Mouse (Mus musculus) C2C12 (cell line): ENCODE measurements at regions not wholly inside any gene's neighbourhood (a gene's known extent, or its start where the extent isn't known, plus 50 kb on each side); places are given as distances from the start of the nearest gene placed in this dataset.
A peak's percentile ranks its signal among the peaks of the same experiment; 100 is the strongest.

Experiments
- H3K27me3 ChIP-seq: one replicate; pipeline ENCODE4 v1.6.1; 2011; ENCODE audit not compliant: control insufficient read depth, insufficient read depth, insufficient read length
- H3K36me3 ChIP-seq: one replicate; pipeline ENCODE4 v1.6.1; 2011; ENCODE audit not compliant: control insufficient read depth, insufficient read depth
- H3K4me3 ChIP-seq: one replicate; pipeline ENCODE4 v1.5.1; 2011; ENCODE audit warnings: mild to moderate bottlenecking, control low read depth; ENCODE audit not compliant: poor library complexity, insufficient read depth, severe bottlenecking
- H3K79me2 ChIP-seq: one replicate; pipeline ENCODE4 v1.6.1; 2011; ENCODE audit not compliant: control insufficient read depth, insufficient read depth
- H3K79me3 ChIP-seq: one replicate; pipeline ENCODE4 v1.6.1; 2011; ENCODE audit warnings: low read depth, control low read depth
- H3ac ChIP-seq: one replicate; pipeline ENCODE3; 2011; ENCODE audit warnings: low read depth; ENCODE audit not compliant: control insufficient read depth, insufficient read length
- CEBPB ChIP-seq: IDR thresholded peaks from one replicate; pipeline ENCODE4 v1.6.1; 2011; ENCODE audit warnings: low read depth, mild to moderate bottlenecking, control low read depth, moderate library complexity
- CTCF ChIP-seq: IDR thresholded peaks from one replicate; pipeline ENCODE4 v1.5.1; 2011; ENCODE audit not compliant: control insufficient read depth, insufficient read depth, insufficient read length
- FOSL1 ChIP-seq: IDR thresholded peaks from one replicate; pipeline ENCODE4 v1.8.0; 2011; ENCODE audit warnings: mild to moderate bottlenecking, low read length; ENCODE audit not compliant: poor library complexity, insufficient read depth, severe bottlenecking
- MAX ChIP-seq: IDR thresholded peaks from one replicate; pipeline ENCODE4 v1.6.1; 2011; ENCODE audit warnings: mild to moderate bottlenecking, control low read depth
- MYOD1 ChIP-seq: IDR thresholded peaks from one replicate; pipeline ENCODE4 v1.6.1; 2011; ENCODE audit warnings: low read depth; ENCODE audit not compliant: control insufficient read depth, insufficient read length
- MYOG ChIP-seq: IDR thresholded peaks from one replicate; pipeline ENCODE4 v1.6.1; 2011; ENCODE audit not compliant: control insufficient read depth, insufficient read length; ENCODE audit errors: extremely low read depth
- USF1 ChIP-seq: IDR thresholded peaks from one replicate; pipeline ENCODE4 v1.6.1; 2011; ENCODE audit warnings: low read depth, mild to moderate bottlenecking, control low read depth, moderate library complexity

DNA sequence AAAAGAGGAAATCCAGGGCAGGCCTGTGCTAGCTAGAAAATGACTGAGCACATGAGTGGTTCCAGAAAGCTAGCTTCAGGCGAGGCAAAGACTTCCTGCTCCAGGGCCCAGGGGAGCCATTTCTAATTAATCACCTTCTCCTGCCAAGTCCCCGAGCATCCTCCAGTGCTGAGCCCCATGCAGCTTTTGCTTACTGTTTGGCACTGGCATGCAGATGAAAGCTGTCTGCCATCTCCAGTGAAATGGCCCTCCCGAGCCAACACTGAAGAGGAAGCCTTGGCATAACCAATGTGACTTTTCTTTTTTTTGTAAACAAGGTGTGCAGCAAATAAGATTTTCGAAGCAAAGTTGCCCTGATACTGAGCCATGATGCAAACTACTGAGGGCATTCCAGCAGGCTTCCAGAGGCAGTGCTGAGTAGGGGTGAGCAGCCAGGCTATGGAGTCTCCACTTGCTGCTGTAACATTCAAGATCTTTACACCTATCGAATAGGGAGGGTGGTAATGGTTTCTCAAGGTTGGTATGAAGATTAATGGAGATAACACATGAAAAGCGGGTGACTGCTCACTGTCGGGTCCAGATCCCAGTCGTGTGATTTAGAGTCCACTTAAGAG is 125.4 kb upstream of the Immp2l start:
- H3K27me3 ChIP-seq, result no peaks in the 10 kb centered on the region
- H3K79me2 ChIP-seq, result no peaks in the 10 kb centered on the region
- no peak overlapping the region for H3K4me3 ChIP-seq
- TF ChIP-seq FOSL1 (no peak), CEBPB (no peak), MYOG (no peak), USF1 (no peak), MYOD1 (no peak), MAX (no peak), CTCF (no peak)
- no peak overlapping the region for H3ac ChIP-seq
- no peaks in the 10 kb centered on the region for H3K79me3 ChIP-seq
- no peaks in the 10 kb centered on the region for H3K36me3 ChIP-seq

DNA sequence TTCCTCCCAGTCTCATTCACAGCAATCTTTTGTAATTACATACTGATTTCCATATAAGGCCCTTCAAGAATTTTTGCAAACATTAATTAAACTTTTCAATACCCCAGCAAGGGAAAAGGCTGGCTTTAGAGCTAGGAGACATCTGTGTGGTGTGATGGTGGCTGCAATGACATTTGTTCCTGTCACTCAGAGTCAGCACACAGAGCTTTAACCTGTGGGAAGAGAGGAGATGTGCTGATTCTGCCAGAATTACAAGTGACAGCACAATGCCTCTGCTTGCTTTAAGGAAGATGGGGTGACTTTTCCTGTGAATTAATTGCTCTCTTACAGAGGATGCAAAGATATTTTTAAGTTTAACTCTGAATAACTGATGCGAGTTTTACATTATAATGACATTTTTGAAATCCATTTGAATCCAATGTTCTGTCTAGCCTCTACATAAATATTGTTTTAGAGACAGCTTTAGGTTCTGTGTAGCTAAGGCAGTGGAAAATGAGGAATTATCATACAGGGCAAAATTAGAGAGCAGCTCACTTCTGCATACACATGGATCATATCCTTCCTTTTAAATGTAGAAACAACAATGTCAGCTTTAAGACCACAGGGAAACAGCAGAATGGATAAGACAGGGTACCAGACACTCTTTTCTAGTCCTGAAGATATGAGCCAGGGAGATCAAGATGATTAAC is 118.1 kb upstream of the Immp2l start:
- H3K79me3 ChIP-seq, result no peaks in the 10 kb centered on the region
- peak; percentile 14 for TF ChIP-seq MYOD1
- no peak for TF ChIP-seq MYOG
- H3K36me3 ChIP-seq, result no peaks in the 10 kb centered on the region
- no peaks in the 10 kb centered on the region for H3K79me2 ChIP-seq
- no peak overlapping the region for H3K4me3 ChIP-seq
- no peak overlapping the region for H3ac ChIP-seq
- no peaks in the 10 kb centered on the region for H3K27me3 ChIP-seq

DNA sequence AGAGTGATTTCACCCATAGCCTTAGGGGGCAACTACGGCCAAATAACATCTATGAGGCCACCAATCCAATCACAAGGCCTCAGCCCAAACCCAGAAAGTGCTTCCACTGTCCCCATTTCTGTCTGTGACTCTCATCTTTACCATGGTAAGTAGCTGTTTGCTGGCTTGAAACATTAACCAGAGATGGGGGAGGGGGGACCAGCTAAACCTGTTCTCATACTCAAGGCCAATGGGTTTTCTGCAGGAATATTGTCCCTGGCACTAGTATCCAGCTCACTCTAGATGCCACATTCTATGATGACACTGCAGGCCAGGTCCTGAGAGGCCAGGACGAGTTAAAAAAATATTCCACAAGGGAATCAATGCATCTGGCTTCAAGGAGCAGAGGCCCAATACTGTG is 117.1 kb upstream of the Immp2l start:
- no peak for TF ChIP-seq CEBPB
- no peak for TF ChIP-seq FOSL1
- no peak for TF ChIP-seq CTCF
- no peak for TF ChIP-seq MAX
- no peaks in the 10 kb centered on the region for H3K27me3 ChIP-seq
- H3K36me3 ChIP-seq, result no peaks in the 10 kb centered on the region

DNA sequence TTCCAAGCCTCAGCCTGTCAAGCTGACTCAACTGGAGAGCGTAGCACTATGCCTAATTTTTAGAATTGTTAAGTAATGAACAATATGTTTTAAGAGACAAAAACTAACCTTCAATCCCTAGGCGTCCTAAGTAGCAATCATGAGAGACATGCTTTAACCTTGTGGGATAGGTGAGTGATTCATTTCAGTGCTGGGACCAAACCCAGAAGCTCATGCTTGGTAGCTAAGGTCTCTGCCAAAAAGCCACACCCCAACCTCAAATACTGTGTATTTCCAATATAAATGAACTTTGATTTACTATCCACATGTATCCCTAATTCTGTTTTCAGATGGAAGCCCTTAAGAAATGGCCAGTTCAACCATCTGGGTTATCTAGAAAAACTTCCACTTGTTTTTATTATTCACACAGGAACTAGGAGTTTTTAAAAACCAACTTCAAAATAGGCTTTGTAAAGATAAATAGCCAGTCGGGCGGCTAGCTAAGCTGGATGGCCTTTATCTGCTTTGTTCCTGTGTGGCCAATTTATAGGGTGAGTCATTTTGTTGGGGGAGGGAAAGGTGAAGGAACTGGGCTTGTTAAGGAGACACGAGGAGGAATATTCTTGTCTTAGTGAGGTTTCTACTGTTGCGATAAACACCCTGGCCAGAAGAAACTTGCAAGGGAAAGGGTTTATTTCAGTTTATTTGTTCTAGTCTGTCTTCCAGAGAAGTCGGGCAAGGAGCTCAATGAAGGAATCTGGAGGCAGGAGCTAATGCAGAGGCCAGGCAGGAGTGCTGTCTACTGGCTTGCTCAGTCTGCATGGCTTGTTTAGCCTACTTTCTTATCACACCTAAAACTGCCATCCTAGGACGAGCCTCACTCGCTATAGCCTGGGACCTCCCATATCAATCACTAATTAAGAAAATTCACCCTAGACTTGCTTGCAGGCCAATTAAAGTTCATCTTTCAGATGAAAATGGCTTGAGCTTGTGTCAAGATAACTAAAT is 114.8 kb upstream of the Immp2l start:
- H3ac ChIP-seq, result no peak overlapping the region
- no peak overlapping the region for H3K4me3 ChIP-seq
- no peaks in the 10 kb centered on the region for H3K79me2 ChIP-seq
- no peaks in the 10 kb centered on the region for H3K27me3 ChIP-seq
- TF ChIP-seq FOSL1 (peak; percentile 72), MAX (no peak), USF1 (no peak)
- no peaks in the 10 kb centered on the region for H3K79me3 ChIP-seq
- no peaks in the 10 kb centered on the region for H3K36me3 ChIP-seq

More for the DNA sequence above, 117.1 kb upstream of the Immp2l start:
- Histone ChIP-seq H3K79me2 (no peaks in the 10 kb centered on the region), H3K4me3 (no peak overlapping the region), H3K79me3 (no peaks in the 10 kb centered on the region), H3ac (no peak overlapping the region)

DNA sequence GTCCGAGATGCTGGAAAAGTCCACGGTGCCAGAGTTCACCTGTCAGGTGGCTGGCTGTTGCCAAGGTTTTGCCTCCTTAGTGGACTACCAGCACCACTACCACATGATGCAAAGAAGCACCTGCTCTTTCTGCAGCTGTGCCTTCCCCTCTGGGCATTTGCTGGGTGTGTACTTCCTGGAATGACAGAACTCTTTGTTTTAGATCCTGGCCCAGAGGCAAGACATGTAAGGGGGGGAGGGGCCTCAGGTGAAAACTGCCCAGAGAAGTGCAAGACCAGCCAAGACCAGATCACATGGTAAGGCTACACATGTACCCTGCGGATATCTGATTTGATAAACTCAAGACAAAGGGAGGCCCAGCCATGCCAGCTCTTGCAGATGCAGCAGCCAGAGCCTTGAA is 106.4 kb upstream of the Immp2l start:
- no peak overlapping the region for H3K4me3 ChIP-seq
- H3K36me3 ChIP-seq, result no peaks in the 10 kb centered on the region
- H3K27me3 ChIP-seq, result no peaks in the 10 kb centered on the region
- TF ChIP-seq MAX, result no peak
- no peak for TF ChIP-seq USF1
- no peak for TF ChIP-seq MYOD1
- no peak for TF ChIP-seq FOSL1
- no peak for TF ChIP-seq CEBPB
- TF ChIP-seq MYOG, result no peak
- no peak for TF ChIP-seq CTCF
- H3ac ChIP-seq, result no peak overlapping the region
- H3K79me2 ChIP-seq, result no peaks in the 10 kb centered on the region
- H3K79me3 ChIP-seq, result no peaks in the 10 kb centered on the region

DNA sequence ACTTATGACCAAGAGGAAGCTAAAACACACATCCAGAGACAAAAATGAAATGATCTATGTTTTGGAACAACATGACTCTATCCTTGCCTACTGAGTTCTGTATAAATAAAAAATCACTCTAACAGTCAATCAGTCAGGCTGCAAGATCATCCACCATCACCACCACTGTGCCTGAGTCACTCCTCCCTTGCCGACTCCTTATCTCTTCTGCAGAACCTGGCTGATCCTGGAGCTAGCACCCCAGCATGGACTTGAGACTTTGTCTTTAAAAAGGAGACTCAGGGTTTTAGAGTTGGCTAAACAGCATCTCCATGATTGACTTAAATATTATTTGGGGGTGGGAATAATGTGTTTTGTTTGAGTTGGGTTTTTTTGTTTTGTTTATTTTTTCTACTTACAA is 101.9 kb upstream of the Immp2l start:
- TF ChIP-seq MYOG (no peak), CEBPB (no peak), FOSL1 (no peak), USF1 (no peak)
- H3K4me3 ChIP-seq, result no peak overlapping the region
- H3K79me3 ChIP-seq, result no peaks in the 10 kb centered on the region
- H3K36me3 ChIP-seq, result no peaks in the 10 kb centered on the region
- H3K27me3 ChIP-seq, result no peaks in the 10 kb centered on the region
- no peaks in the 10 kb centered on the region for H3K79me2 ChIP-seq
- no peak overlapping the region for H3ac ChIP-seq
